Mouse (Mus musculus) left cerebral cortex, adult 9 months (tissue): ENCODE results near the gene Cemip.

ENCODE experiments used
- DNase-seq, 2 experiments: peaks; one replicate each; pipeline ENCODE4 v3.0.0; 2022; ENCODE audit warnings: low spot score in 2 of 2

Gene Cemip

DNA sequence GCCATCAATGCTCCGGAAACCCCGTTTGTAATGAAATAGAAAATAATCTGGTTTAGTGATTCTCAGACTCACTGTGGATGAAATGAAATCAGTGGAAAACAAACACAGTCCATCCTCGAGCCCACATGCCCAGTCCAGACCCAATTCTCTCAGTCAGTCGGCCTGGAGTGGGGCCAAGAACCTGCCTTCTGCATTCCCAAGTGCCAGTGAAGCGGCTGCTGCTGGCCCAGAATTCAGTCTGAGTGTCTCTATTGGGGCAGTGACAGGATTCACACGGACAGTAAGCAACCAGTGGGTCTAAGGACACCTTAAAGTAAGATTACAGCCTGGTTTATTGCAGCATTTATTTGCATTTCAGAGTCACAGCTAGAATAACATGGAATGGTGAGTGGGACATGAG, 10.2 kb upstream of the Cemip start:
- DNase-seq, result no peak

- DNase-seq, result no peak
Observed at GRCm38 (mm10) chr7:84090793-84091192, 4.5 kb upstream of the Cemip start.

DNA sequence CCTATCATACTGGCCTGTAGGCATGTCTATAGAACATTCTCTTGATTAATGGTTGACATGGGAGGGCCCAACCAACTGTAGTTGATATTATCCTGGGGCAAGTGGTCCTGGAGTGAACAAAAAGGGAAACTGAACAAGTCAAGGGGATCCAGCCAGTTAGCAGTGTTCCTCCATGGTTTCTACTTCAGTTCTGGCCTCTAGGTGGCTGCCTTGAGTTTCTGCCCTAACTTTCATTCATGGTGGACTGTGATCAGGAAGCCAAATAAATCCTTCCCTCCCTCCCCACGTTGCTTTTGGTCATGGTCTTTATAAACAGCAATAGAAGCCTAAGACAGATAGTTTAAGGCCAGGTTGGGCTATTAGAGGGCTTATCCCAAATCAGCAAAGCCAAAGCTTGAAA, 3.5 kb upstream of the Cemip start:
- no peak for DNase-seq

DNA sequence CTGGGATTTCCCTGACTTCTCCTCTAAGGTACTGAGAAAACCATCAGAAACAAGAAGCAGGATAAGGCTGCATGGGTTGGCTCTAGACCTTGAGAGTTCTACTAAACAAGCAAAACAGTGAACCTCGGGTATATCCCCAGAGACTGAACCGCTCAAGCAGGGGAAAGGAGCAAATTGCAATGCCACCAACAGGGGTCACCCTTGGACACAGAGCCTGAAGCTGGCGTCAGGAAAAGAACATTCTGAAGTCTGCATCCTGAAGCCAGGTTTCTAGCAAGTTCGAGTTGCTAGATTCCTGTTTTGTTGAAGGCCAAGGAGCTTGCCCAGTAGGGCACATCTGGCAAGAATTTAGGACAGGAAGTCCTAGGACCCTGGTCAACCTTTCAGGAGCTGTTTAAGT, 2.7 kb upstream of the Cemip start:
- DNase-seq, result peak in 1 of 2 experiments; percentile 76

GRCm38 (mm10) chr7:84088191-84088590, 1.9 kb upstream of the Cemip start:
- no peak for DNase-seq

DNA sequence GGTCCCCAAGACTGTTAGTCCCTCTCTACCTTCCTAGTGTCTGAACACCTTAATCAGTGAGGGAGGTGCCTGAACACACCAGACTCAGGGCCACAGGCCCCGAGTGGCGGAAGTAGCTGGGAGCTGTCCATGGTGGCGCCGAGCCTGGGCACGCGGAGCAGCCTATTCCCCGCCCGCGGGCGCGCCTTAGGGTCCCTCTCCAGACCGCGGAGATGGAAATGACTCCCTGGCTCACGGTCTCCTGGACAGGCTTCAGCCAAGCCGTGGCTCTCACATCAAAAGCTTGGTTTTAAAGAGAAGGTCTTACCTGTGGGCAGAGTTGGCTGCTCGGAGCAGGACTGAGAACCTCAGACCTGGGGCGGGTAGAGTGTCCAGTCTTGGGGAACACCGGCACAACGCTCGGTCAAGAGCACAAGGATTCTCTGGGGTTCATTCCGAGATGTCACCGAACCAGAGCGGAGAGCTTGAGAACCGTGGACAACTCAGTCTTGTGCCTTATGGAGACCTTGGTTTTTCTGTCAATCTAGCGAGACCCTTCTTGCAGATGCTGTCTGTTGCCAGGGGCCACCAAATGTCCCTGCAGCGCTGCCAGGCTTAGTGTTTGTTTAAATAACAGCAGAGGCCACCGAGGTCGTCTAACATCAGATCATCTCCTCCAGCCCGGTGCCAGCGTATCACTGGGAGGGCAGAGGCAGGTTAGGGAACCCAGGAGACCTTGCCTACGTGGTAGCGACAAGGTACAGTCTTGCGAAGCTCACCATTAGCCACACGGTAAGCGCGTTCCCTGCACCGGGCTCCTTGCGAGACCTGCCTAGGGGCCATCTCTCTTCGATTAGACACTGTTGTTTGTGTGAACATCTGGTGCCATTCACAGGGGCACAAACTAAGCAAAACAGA, 1.0 kb downstream of the Cemip start:
- DNase-seq, result peak in 1 of 2 experiments; percentile 18

- no peak for DNase-seq
Observed at GRCm38 (mm10) chr7:84077257-84078013, 8.9 kb downstream of the Cemip start.

- no peak for DNase-seq
Observed at GRCm38 (mm10) chr7:84074266-84074665, 12.0 kb downstream of the Cemip start.

- DNase-seq, result no peak
Observed at GRCm38 (mm10) chr7:84073856-84074255, 12.4 kb downstream of the Cemip start.

- no peak for DNase-seq
Observed at GRCm38 (mm10) chr7:84068931-84069330, 17.4 kb downstream of the Cemip start.

- DNase-seq, result no peak
Observed at GRCm38 (mm10) chr7:84059799-84060198, 26.5 kb downstream of the Cemip start.

DNA sequence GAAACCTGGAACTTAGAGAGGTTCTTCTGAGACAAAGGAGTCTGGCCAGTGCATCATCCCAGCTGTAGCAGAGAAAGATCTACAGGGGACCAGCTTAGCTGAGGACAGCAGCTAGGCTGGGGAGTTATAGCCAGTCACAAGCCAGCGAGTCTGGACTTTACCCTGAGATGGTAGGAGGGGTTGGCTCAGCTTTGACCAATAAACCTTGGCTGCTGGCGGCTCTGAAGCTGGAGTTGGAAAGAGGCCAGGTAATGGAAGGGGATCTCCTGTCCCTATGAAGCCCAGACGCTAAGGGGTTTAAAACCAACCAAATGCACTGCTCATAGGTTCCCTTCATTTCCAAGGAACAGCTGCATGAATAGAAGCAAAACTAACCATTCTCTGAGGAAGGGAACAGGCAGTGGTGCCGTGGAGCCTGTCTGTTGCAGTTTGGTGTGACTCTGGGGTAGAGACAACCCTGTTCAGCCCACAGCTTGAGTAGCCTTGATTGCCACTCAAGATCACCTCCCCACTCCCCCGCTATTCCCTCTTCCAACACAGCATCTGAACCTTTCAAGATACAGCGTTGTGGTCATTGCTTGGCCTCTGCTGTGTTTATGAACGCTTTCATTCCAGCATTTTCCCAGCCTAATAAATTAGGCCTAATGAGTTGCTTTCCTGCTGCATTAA, 30.2 kb downstream of the Cemip start:
- DNase-seq, result no peak

GRCm38 (mm10) chr7:84053856-84054255, 32.4 kb downstream of the Cemip start:
- DNase-seq, result no peak

DNA sequence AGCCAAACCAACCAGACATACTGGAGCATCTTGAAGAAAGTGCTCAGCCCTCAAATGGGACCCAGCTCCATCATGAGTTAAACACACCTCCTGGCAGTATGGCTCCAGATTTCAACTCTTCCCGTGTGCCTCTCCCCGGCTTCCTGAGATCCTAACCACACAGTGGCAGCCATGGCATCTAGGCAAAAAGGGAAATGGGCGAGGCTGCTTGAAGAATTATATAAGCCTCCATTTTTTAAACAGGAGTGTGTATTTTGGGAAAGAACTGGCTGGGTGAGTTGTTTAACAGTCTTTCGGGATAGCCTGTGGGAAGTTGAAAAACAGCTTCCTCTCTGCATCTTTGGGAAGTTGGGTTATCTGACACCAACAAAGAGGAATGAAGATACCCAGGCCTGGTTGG, 34.9 kb downstream of the Cemip start:
- DNase-seq, result no peak

GRCm38 (mm10) chr7:84045546-84045945, 40.8 kb downstream of the Cemip start:
- DNase-seq, result no peak

DNA sequence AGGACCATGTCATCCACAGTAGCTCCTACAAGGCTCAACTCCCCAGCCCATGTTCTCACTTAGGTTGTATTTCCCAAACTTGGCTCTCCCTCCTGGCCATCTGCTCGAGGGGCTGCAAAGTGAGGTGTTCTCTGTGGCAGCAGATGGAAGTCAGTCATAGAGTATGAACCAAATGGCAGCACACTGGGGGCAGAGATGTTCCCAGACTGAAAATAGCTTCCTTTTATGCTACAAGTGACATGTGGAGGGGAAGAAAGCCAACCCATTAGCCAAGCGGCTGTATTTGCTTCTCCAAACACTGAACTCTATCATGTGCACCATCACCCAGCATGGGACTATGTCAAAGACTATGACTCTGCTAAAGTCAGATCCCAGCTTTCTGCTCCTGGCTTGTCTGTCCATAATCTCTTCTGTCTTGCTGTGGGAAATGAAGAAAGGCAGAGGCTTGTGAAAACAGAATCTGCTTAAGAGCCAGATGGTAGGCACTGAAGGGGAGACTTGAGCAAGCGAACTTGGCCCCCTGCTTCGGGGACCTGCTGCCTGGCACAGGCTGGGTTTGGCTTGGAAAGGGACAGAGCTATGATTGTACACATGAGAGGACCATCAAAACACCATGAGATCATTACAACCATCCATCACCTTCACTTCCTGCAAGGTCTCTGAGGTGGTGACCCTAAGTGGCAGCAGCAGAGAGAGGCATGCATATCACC, 41.6 kb downstream of the Cemip start:
- peak; percentile 54 to 81 for DNase-seq

DNA sequence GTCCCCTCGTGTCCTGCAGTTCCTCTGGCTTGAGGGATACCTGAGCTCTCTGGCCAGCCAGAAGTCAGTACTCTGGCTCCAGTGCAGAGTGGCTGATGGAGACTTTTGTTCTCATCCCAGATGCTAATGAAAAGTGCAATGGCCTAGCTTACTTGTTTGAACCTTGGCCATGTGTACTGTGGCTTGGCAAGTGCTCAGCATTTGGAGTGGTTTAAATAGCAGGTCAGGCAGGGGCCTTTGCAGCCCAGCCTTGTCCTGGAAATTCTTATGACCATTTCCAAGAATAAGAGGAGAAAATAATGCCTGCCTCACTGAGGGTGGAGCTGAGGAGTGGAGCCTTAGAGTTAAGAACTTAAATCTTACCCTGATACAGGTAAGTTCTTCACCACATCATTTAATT, 43.6 kb downstream of the Cemip start:
- DNase-seq, result no peak

DNA sequence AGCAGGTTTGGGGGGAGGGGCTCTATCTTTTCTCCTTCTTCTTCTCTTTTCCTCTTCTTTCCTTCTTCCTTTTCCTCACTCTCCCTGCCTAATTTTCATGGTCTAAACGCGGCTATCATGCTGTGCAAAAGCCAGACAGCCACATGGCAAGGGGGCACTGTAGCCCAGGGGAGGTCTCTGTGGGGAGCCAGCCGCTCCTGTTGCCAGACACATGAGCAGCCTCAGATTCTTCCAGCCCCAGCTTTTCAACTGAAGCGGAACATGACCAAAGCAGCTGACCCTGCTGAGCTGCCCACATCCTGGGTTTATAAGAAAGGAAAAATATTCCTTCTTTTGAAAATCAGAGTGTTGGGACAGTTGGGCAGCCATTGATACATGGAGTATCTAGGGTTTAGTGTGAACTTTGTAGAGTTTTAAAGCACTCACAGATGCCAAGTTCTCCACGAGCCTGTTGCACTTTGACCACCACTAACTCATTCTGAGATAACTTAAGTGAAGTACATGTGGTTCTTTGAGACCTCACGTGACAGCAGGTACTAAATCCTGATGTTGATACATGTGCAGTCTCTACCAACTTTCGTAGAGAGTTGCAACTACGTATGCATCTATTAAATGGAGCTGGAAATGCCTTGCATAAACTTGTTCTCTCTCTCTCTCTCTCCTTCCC, 46.3 kb downstream of the Cemip start:
- no peak for DNase-seq

- DNase-seq, result no peak
Observed at GRCm38 (mm10) chr7:84038642-84039041, 47.7 kb downstream of the Cemip start.

DNA sequence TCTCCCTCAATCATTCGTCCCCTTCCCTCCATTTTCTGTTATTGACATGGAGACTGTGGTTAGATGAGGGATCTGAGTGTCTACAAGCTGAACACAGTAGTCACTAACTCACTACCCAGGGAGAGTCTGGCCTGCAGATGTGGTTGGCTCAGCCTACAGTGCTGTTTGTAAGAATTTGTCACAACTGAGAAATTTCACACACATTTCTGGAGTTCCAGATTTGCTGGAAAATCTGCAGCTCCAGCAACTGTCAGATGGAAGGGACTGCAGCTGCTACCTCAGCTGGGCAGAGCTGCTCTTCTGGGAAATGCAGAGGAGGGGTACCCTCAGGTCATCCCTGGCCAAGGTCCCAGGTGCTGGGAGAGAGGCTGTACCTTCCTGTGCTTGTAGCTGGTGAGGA, 53.5 kb downstream of the Cemip start:
- DNase-seq, result no peak

DNA sequence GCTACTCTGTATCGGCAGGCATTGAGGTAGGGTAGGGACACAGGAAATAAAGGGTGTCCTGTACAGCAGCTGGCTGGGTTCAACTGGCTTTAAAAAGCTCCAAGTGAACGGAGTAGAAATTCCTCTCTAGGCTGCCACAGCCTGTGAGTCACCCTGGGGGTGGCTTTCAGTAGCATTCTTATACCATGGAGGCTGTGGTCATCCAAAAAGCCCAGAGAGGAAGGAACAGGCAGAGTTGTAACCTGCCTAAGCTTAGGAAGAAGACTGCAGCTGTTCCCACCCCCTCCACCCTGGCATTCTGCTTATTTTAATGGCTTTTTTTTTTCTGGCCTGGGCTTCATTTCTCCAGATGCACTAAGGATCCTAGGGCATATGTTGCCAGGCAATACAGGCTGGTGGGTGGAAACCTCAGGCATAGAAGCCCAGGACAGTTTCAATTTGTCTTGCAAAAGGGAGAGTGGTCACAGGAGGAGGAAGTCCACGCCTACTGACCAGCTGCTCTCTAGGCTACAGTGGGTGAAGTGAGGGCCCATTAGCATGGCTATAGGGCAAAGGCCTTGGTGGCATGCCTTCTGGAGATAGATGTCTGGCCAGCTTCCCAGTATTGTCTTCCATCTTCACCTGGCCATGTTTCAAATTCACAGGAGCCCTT, 57.1 kb downstream of the Cemip start:
- DNase-seq, result peak in 1 of 2 experiments; percentile 45
